Mouse (Mus musculus): ENCODE measurements at regions not wholly inside any gene's neighbourhood (a gene's known extent, or its start where the extent isn't known, plus 50 kb on each side); places are given as distances from the start of the nearest gene placed in this dataset.

- no peaks in the 10 kb centered on the region for H3K36me3 ChIP-seq
- no peaks in the 10 kb centered on the region for H3K27me3 ChIP-seq
- H3K9me3 ChIP-seq, result no peaks in the 10 kb centered on the region
- no peak overlapping the region for H3K27ac ChIP-seq (replicated peaks)
- H3K4me2 ChIP-seq (replicated peaks), result no peak overlapping the region
- WGBS, result 91% methylated on average over 2 of the region's 2 CpGs
- H3K9ac ChIP-seq (replicated peaks), result no peak overlapping the region
- ATAC-seq (ENCODE audit: low FRiP score, low read depth), result no peak
- no peak overlapping the region for H3K4me3 ChIP-seq
- H3K4me1 ChIP-seq, result no peaks in the 10 kb centered on the region
These were observed 630.3 kb upstream of the Fam160b2 start for GRCm38 (mm10) chr14:71229955-71230354.

- no peak; the same call in 1 of the 2 replicates for ATAC-seq (ENCODE audit: low FRiP score, low read depth)
- Histone ChIP-seq H3K4me3 (no peak overlapping the region), H3K4me1 (no peaks in the 10 kb centered on the region), H3K9me3 (no peaks in the 10 kb centered on the region), H3K36me3 (no peaks in the 10 kb centered on the region), H3K9ac (replicated peaks) (no peak overlapping the region), H3K27me3 (no peaks in the 10 kb centered on the region), H3K4me2 (replicated peaks) (no peak overlapping the region), H3K27ac (replicated peaks) (no peak overlapping the region)
- WGBS, result 79% methylated on average over 8 of the region's 8 CpGs
These were observed 629.3 kb upstream of the Fam160b2 start for GRCm38 (mm10) chr14:71228894-71229446.

GRCm38 (mm10) chr14:71217041-71217440 lies 617.4 kb upstream of the Fam160b2 start:
- Histone ChIP-seq H3K9me3 (no peaks in the 10 kb centered on the region), H3K4me3 (no peak overlapping the region), H3K27ac (replicated peaks) (no peak overlapping the region), H3K27me3 (no peaks in the 10 kb centered on the region), H3K4me1 (no peaks in the 10 kb centered on the region), H3K9ac (replicated peaks) (no peak overlapping the region), H3K36me3 (no peaks in the 10 kb centered on the region), H3K4me2 (replicated peaks) (no peak overlapping the region)
- no peak for ATAC-seq (ENCODE audit: low FRiP score, low read depth)
- WGBS, result 84% methylated on average over 1 of the region's 1 CpGs

- Histone ChIP-seq H3K9me3 (no peaks in the 10 kb centered on the region), H3K36me3 (no peaks in the 10 kb centered on the region), H3K4me3 (no peak overlapping the region), H3K27ac (replicated peaks) (no peak overlapping the region), H3K4me2 (replicated peaks) (no peak overlapping the region), H3K4me1 (no peaks in the 10 kb centered on the region), H3K27me3 (no peaks in the 10 kb centered on the region), H3K9ac (replicated peaks) (no peak overlapping the region)
- no peak for ATAC-seq (ENCODE audit: low FRiP score, low read depth)
- 81% methylated on average over 3 of the region's 3 CpGs for WGBS
These were observed 611.8 kb upstream of the Fam160b2 start for GRCm38 (mm10) chr14:71211359-71211978.

- no peaks in the 10 kb centered on the region for H3K36me3 ChIP-seq
- ATAC-seq (ENCODE audit: low FRiP score, low read depth), result no peak
- no peak overlapping the region for H3K4me3 ChIP-seq
- H3K9ac ChIP-seq (replicated peaks), result no peak overlapping the region
- H3K27ac ChIP-seq (replicated peaks), result no peak overlapping the region
- no peaks in the 10 kb centered on the region for H3K4me1 ChIP-seq
- H3K27me3 ChIP-seq, result no peaks in the 10 kb centered on the region
- WGBS, result 82% methylated on average over 6 of the region's 6 CpGs
- H3K9me3 ChIP-seq, result no peaks in the 10 kb centered on the region
- H3K4me2 ChIP-seq (replicated peaks), result no peak overlapping the region
These were observed 603.8 kb upstream of the Fam160b2 start for GRCm38 (mm10) chr14:71203459-71203858.

- H3K4me1 ChIP-seq, result no peaks in the 10 kb centered on the region
- 94% methylated on average over 1 of the region's 1 CpGs for WGBS
- H3K4me2 ChIP-seq (replicated peaks), result no peak overlapping the region
- H3K27me3 ChIP-seq, result no peaks in the 10 kb centered on the region
- no peaks in the 10 kb centered on the region for H3K36me3 ChIP-seq
- H3K9ac ChIP-seq (replicated peaks), result no peak overlapping the region
- no peak overlapping the region for H3K27ac ChIP-seq (replicated peaks)
- ATAC-seq (ENCODE audit: low FRiP score, low read depth), result no peak
- H3K9me3 ChIP-seq, result no peaks in the 10 kb centered on the region
- H3K4me3 ChIP-seq, result no peak overlapping the region
These were observed 601.3 kb upstream of the Fam160b2 start for GRCm38 (mm10) chr14:71200917-71201316.

DNA sequence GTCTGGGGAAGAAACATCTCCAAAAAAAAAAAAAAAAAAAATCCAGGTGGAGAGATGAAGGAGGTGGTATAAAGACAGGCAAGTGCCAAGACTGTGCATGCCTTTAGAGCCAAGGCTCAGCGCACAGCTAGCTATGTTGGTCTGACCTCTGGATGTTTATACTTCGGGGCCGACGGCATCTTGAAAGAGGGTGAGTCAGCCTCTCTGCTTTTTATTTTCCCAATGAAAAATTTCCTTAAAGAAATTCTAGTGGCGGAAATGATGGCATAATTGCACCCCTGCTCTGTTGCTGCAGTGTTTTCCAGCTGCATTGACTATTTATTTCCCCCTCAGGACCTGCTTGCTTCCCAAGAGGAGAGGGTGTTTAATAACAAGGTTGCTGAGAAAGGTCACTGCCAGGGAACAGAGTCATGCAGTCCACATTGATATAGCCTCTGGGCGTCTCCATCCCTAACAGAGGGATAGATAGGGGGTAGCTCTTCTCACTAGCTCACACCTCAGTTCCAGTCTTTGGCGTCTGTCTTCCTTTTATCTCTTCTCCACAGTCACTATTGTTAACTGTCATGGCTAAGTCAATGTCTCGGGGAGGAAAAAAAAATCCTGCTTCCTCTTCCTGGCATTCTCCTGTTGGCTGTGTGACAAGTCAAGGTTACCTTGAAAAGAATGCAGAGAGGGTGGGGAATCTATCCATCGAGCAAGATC lies 599.7 kb upstream of the Fam160b2 start:
- H3K9me3 ChIP-seq, result no peaks in the 10 kb centered on the region
- no peak for ATAC-seq (ENCODE audit: low FRiP score, low read depth)
- H3K4me1 ChIP-seq, result no peaks in the 10 kb centered on the region
- WGBS, result 78% methylated on average over 9 of the region's 9 CpGs
- H3K27ac ChIP-seq (replicated peaks), result no peak overlapping the region
- no peak overlapping the region for H3K4me2 ChIP-seq (replicated peaks)
- no peak overlapping the region for H3K4me3 ChIP-seq
- H3K9ac ChIP-seq (replicated peaks), result no peak overlapping the region
- no peaks in the 10 kb centered on the region for H3K27me3 ChIP-seq
- H3K36me3 ChIP-seq, result no peaks in the 10 kb centered on the region

- no peak for ATAC-seq (ENCODE audit: low FRiP score, low read depth)
- H3K4me1 ChIP-seq, result no peaks in the 10 kb centered on the region
- H3K4me2 ChIP-seq (replicated peaks), result no peak overlapping the region
- no peak overlapping the region for H3K9ac ChIP-seq (replicated peaks)
- H3K27me3 ChIP-seq, result no peaks in the 10 kb centered on the region
- H3K9me3 ChIP-seq, result no peaks in the 10 kb centered on the region
- no peaks in the 10 kb centered on the region for H3K36me3 ChIP-seq
- WGBS, result 92% methylated on average over 2 of the region's 2 CpGs
- no peak overlapping the region for H3K27ac ChIP-seq (replicated peaks)
- H3K4me3 ChIP-seq, result no peak overlapping the region
These were observed 594.6 kb upstream of the Fam160b2 start for GRCm38 (mm10) chr14:71194219-71194618.

DNA sequence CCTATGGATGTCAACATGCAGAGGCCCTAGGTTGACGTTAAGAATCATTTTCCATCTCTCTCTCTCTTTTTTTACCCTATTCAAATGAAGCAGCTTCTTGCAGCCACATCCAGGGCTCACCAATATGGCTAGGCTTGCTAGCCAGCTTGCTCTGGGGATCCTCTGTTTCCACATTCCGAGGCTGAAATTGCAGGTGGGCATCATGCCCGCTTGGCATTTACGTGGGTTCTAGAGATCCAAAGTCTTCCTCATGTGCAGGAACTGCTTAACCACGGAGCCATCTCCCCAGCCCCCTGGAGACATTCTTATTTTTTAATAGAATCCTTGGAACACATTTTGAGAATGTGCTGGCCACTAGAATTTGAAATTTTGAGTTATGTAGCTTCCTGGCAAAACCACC lies 592.9 kb upstream of the Fam160b2 start:
- WGBS, result 89% methylated on average over 5 of the region's 5 CpGs

GRCm38 (mm10) chr14:71189360-71189759 lies 589.7 kb upstream of the Fam160b2 start:
- Histone ChIP-seq H3K4me2 (replicated peaks) (no peak overlapping the region), H3K4me1 (no peaks in the 10 kb centered on the region), H3K9me3 (no peaks in the 10 kb centered on the region), H3K36me3 (no peaks in the 10 kb centered on the region), H3K27ac (replicated peaks) (no peak overlapping the region), H3K4me3 (no peak overlapping the region), H3K27me3 (no peaks in the 10 kb centered on the region), H3K9ac (replicated peaks) (no peak overlapping the region)
- WGBS, result 77% methylated on average over 2 of the region's 2 CpGs
- ATAC-seq (ENCODE audit: low FRiP score, low read depth), result no peak

More for the DNA sequence above, 592.9 kb upstream of the Fam160b2 start:
- H3K36me3 ChIP-seq, result no peaks in the 10 kb centered on the region
- H3K9ac ChIP-seq (replicated peaks), result no peak overlapping the region
- H3K4me3 ChIP-seq, result no peak overlapping the region
- H3K27me3 ChIP-seq, result no peaks in the 10 kb centered on the region
- H3K4me1 ChIP-seq, result no peaks in the 10 kb centered on the region
- ATAC-seq (ENCODE audit: low FRiP score, low read depth), result no peak
- no peaks in the 10 kb centered on the region for H3K9me3 ChIP-seq
- H3K27ac ChIP-seq (replicated peaks), result no peak overlapping the region
- no peak overlapping the region for H3K4me2 ChIP-seq (replicated peaks)

DNA sequence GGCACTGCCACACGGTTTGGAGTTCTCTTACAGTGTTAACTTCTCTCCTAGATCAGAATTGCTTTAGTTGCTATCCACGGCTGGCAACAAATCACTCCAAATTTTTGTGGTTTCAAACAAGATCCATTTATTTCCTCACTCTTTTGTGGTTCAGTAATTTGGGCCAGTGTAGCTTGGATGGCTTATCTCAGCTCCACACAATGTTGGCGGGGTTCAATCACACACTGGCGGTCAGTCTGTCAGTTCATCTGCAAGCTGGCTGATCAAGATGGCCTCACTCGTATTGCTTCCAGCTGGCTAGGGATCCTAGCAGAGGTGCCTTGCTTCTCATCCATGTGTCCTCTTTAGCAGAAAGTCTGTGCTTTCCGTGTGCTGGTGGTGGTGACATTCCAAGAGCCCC lies 577.7 kb upstream of the Fam160b2 start:
- 78% methylated on average over 6 of the region's 6 CpGs for WGBS
- ATAC-seq (ENCODE audit: low FRiP score, low read depth), result no peak
- Histone ChIP-seq H3K9me3 (no peaks in the 10 kb centered on the region), H3K27me3 (no peaks in the 10 kb centered on the region; the same call in 1 of the 2 replicates), H3K36me3 (no peaks in the 10 kb centered on the region), H3K4me2 (replicated peaks) (no peak overlapping the region), H3K27ac (replicated peaks) (no peak overlapping the region), H3K4me1 (no peaks in the 10 kb centered on the region), H3K4me3 (no peak overlapping the region), H3K9ac (replicated peaks) (no peak overlapping the region)

- no peak overlapping the region for H3K4me2 ChIP-seq (replicated peaks)
- WGBS, result 77% methylated on average over 2 of the region's 2 CpGs
- no peaks in the 10 kb centered on the region for H3K9me3 ChIP-seq
- H3K27me3 ChIP-seq, result no peaks in the 10 kb centered on the region; the same call in 1 of the 2 replicates
- H3K27ac ChIP-seq (replicated peaks), result no peak overlapping the region
- no peaks in the 10 kb centered on the region for H3K36me3 ChIP-seq
- no peaks in the 10 kb centered on the region for H3K4me1 ChIP-seq
- H3K9ac ChIP-seq (replicated peaks), result no peak overlapping the region
- ATAC-seq (ENCODE audit: low FRiP score, low read depth), result no peak
- no peak overlapping the region for H3K4me3 ChIP-seq
These were observed 574.5 kb upstream of the Fam160b2 start for GRCm38 (mm10) chr14:71174175-71174574.
